In the genomic region with DNA sequence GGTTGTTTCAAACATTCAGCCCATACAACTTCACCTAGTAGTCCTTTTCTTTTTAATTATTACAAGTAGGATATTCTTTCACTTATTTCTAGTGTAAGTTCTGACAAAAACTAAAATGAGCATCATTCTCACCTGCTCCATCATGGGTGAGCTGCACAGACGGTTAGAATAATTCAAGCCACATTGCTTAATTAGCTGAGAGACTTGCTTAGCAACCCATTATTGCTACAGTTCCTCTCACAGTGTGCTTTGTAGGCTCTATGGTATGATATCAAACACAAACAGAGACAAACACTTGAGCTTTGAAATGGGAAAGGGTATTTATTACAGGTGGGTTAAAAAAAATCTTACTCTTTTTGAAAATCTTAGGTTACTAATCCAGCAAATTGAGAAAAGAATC, we compare ENCODE assay signal across 26 mouse cellular contexts.
"Had no signal": no experiment of that assay in that cellular context is flagged by ENCODE, and none has a peak within 500 bp of the region (broad histone marks: within the 10 kb centered on the region; RNA-seq: fewer than 3 reads in every experiment).

No protein-coding gene starts in this region.

- H3K4me3 ChIP-seq: heart, adult 2 months; heart, embryonic 13.5 days; heart, embryonic 15.5 days; hindbrain, embryonic 12.5 days; hindbrain, embryonic 15.5 days; left cerebral cortex, adult 2 months; limb, embryonic 10.5 days; limb, embryonic 12.5 days; liver, embryonic 13.5 days; liver, embryonic 15.5 days had no signal

- ATAC-seq: hindbrain, postnatal 0 days; intestine, postnatal 0 days; liver, postnatal 0 days had no signal

- H3K4me2 ChIP-seq: heart, embryonic 11.5 days; heart, embryonic 13.5 days; heart, embryonic 15.5 days; hindbrain, embryonic 12.5 days; hindbrain, embryonic 15.5 days; limb, embryonic 12.5 days; liver, embryonic 11.5 days; liver, embryonic 13.5 days; liver, embryonic 15.5 days had no signal

- DNase-seq: gastrocnemius, postnatal 14 days; gastrocnemius, postnatal 36 days; heart, adult 11 months; heart, adult 2 months; heart, postnatal 14 days; heart, postnatal 36 days; kidney, adult 18-20 months; kidney, adult 8-10 months; kidney, postnatal 10 days; kidney, postnatal 25 days; kidney, postnatal 4 days; liver; liver, embryonic 13.5 days; liver, postnatal 0 days had no signal

- H3K27me3 ChIP-seq: heart, embryonic 13.5 days; heart, embryonic 15.5 days; hindbrain, embryonic 12.5 days; hindbrain, embryonic 15.5 days; limb, embryonic 12.5 days; liver, embryonic 13.5 days; liver, embryonic 15.5 days had no signal

- H3K9me3 ChIP-seq: heart, embryonic 13.5 days; heart, embryonic 15.5 days; hindbrain, embryonic 12.5 days; hindbrain, embryonic 15.5 days; limb, embryonic 10.5 days; limb, embryonic 12.5 days; liver, embryonic 13.5 days; liver, embryonic 15.5 days had no signal

- H3K9ac ChIP-seq: heart, embryonic 13.5 days; heart, embryonic 15.5 days; hindbrain, embryonic 12.5 days; hindbrain, embryonic 15.5 days; limb, embryonic 12.5 days; liver, embryonic 13.5 days; liver, embryonic 15.5 days; liver, postnatal 0 days had no signal

- H3K4me1 ChIP-seq: heart, embryonic 13.5 days; heart, embryonic 15.5 days; hindbrain, embryonic 12.5 days; hindbrain, embryonic 15.5 days; liver, embryonic 13.5 days; liver, embryonic 15.5 days had no signal

- H3K27ac ChIP-seq: heart, adult 2 months; heart, embryonic 13.5 days; heart, embryonic 15.5 days; hindbrain, embryonic 12.5 days; hindbrain, embryonic 15.5 days; hindbrain, postnatal 0 days; left cerebral cortex, adult 2 months; limb, embryonic 10.5 days; limb, embryonic 12.5 days; liver, embryonic 13.5 days; liver, embryonic 15.5 days had no signal

- H3K36me3 ChIP-seq: heart, embryonic 13.5 days; heart, embryonic 15.5 days; hindbrain, embryonic 12.5 days; hindbrain, embryonic 15.5 days; limb, embryonic 10.5 days; limb, embryonic 12.5 days; liver, embryonic 13.5 days; liver, embryonic 15.5 days had no signal
